Mouse (Mus musculus): ENCODE data around the gene Slc38a5. TPM values are rescaled to one million over a fixed set of nuclear protein-coding genes. Genes with fewer than 3 reads are reported as not detected.
A peak's percentile ranks its signal among the peaks of the same experiment; 100 is the strongest.
"Not testable (repeated sequence)": the region's sequence is repeated elsewhere in the genome, so short reads cannot be mapped to it uniquely, and the experiment has no call there.

Gene Slc38a5
- polyA plus RNA-seq, 1 experiment from 2014 or later, result 0.60 TPM

DNA sequence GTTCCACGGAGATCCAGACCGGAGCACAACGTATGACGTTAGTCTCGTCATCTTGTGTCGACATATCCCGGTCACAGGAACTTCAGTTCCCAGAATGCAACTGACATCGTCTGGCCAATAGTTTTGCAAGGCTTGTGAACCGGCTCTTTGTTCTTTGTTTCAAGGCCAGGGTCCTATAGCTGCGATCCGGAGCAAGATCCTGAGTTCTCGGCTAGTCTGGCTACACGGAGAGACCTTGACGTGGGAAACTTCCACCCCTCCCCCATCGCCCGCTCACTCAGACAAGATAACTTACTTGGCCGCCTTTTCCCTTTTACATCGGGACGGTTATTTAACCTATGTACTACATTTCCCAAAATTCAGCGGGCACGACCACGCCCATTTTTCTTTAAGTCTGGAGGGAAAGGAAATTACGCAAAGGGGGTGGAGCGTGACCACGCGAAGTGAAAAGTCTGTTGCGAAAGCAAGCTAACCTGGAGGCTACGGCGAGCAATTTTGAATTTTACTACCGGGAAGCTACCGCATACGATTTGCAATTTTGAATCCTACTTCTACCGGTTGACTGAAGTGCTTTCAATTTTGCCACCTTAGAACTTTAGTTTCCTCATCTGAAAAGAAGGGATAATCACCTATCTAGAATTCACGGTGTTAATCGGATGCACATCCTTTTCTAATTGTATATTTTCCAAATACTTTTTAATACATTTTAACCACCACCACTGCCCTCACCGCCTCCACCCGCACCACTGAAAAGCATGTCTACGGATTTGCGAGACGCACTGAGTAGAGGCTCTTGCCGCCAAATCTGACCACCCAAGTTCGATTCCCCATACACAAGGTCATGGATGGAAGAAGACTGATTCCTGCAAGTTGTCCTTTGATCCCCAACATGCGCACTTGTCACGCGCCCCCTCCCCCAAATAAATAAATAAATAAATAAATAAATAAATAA, 18.3 kb upstream of the Slc38a5 start, which contains the start of gene Ftsj1:
TSS of gene Ftsj1 (minus strand) at position 73 of the 952 bp plus-strand sequence.
- H3K4me2 ChIP-seq, result peak within 1 kb of the TSS; percentile 44
- ATAC-seq (ENCODE audit: insufficient number of reproducible peaks, low FRiP score, low TSS enrichment, low read depth), result peak; percentile 94
- no peaks in the 10 kb centered on the region for H3K9me3 ChIP-seq
- 14% methylated on average over 45 of the region's 45 CpGs for WGBS
- H3K4me3 ChIP-seq, result peak within 1 kb of the TSS; percentile 54
- H3K9ac ChIP-seq, result peak within 1 kb of the TSS; percentile 50
- 0 out of 2 replicates have a peak, but pooled peaks cover 3% of the 10 kb centered on the region for H3K4me1 ChIP-seq
- peak within 1 kb of the TSS; percentile 60; the same call in 1 of the 2 replicates for H3K27ac ChIP-seq
- no peaks in the 10 kb centered on the region for H3K36me3 ChIP-seq
- H3K27me3 ChIP-seq, result no peaks in the 10 kb centered on the region

DNA sequence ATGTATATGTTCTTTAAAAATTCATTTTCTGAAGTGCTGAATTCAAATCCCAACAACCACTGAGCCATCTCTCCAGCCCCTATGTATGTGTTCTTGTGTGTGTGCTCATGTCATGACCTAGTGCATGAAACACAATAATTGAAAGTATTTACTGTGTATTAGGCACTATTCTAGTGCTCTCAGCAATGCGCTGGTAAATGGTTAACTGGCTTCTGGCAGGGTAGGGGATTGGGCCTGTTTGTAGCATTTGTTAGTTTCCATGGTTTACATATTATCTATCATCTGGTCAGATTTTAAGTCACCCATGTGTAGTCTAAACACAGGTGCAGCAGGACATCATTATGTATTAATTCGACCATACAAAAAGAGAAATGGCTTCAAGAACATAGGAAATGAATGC, 17.2 kb upstream of the Slc38a5 start:
- ATAC-seq (ENCODE audit: insufficient number of reproducible peaks, low FRiP score, low TSS enrichment, low read depth), result no peak
- Histone ChIP-seq H3K9ac (no peak overlapping the region), H3K4me3 (no peak overlapping the region), H3K4me2 (no peak overlapping the region), H3K9me3 (no peaks in the 10 kb centered on the region), H3K4me1 (0 out of 2 replicates have a peak, but pooled peaks cover 3% of the 10 kb centered on the region), H3K27me3 (no peaks in the 10 kb centered on the region), H3K36me3 (no peaks in the 10 kb centered on the region), H3K27ac (no peak overlapping the region)
- WGBS, result 79% methylated on average over 2 of the region's 2 CpGs

DNA sequence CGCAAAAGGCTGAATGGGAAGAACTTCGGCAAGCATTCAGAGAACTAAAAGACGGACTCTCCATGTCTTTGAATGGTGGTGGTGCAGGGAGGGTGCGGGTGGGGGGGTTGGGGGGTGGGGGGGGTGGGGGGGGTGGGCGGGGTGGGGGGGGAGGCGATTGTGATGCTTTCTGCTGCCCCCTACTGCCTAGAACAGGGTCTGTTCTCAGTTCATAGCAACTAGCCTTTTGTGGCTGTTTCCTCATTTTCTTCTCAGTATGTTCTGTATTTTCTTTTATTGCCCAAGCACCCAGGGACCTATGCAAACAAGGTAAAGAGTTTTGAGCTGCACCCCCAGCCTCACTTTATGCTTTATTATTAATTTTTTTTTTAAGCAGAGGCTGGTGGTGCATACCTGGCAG, 15.1 kb upstream of the Slc38a5 start:
- Histone ChIP-seq H3K36me3 (no peaks in the 10 kb centered on the region), H3K4me1 (0 out of 2 replicates have a peak, but pooled peaks cover 3% of the 10 kb centered on the region), H3K9ac (no peak overlapping the region), H3K27me3 (no peaks in the 10 kb centered on the region), H3K4me2 (no peak overlapping the region), H3K9me3 (no peaks in the 10 kb centered on the region), H3K27ac (no peak overlapping the region), H3K4me3 (no peak overlapping the region)
- WGBS, result 32% methylated on average over 5 of the region's 6 CpGs
- ATAC-seq (ENCODE audit: insufficient number of reproducible peaks, low FRiP score, low TSS enrichment, low read depth), result no peak

DNA sequence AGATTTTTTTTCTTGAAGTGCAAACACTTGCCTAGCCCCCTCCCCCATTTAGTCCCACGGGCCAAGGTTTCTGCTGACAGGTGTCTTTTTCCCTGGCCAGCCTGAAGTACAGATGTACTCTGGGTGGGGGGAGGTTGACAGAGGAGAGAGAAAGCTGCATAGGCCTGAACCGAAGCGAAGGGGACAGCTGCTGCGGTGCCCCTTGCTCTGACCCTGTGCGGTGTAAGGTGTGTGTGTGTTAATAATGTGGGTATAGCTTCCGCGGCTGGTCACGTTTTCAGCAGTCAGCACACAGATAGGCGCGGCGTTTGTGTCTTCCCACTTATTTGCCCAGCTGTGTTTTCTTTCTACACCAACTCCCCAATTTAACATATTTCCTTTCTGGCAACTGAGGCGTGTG, 11.5 kb upstream of the Slc38a5 start:
- ATAC-seq (ENCODE audit: insufficient number of reproducible peaks, low FRiP score, low TSS enrichment, low read depth), result no peak
- no peak overlapping the region for H3K27ac ChIP-seq
- H3K4me3 ChIP-seq, result no peak overlapping the region
- WGBS, result 78% methylated on average over 12 of the region's 12 CpGs
- H3K4me2 ChIP-seq, result no peak overlapping the region
- no peaks in the 10 kb centered on the region for H3K36me3 ChIP-seq
- H3K4me1 ChIP-seq, result no peaks in the 10 kb centered on the region
- H3K27me3 ChIP-seq, result no peaks in the 10 kb centered on the region
- H3K9me3 ChIP-seq, result no peaks in the 10 kb centered on the region
- no peak overlapping the region for H3K9ac ChIP-seq

DNA sequence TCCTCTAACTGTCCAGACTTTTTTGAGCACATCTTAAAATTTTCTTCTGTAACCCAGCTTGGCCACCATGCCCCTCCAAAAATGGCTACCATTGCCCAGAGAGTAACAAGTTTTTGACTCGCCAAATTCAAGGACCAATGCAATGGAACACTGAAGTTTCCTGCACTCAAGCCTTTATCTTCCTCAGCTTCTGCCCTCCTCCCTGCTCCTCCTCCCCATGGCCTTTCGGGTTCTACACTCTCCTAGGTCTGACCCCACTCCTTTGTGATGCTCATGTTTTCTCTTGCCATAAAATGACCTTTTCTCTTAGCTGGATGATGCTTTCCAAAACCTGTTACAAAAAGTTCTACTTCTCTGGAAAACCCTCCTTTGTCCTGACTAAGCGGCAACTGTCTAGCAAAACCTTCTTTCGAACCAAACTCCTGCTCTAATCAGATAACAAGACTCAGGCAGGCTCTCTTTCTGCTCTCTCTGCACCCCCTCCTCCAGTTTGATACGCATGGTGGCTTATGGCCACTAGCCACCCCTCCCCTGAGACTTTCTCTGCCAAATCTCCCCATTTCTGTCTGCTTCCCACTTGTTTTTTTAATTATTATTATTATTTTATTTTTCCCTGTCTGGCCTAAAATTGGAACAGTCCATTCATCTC, 7.7 kb upstream of the Slc38a5 start:
- H3K4me1 ChIP-seq, result no peaks in the 10 kb centered on the region
- no peak overlapping the region for H3K4me2 ChIP-seq
- H3K9me3 ChIP-seq, result no peaks in the 10 kb centered on the region
- WGBS, result 80% methylated on average over 5 of the region's 5 CpGs
- no peak overlapping the region for H3K4me3 ChIP-seq
- no peaks in the 10 kb centered on the region for H3K36me3 ChIP-seq
- H3K9ac ChIP-seq, result no peak overlapping the region
- no peak overlapping the region for H3K27ac ChIP-seq
- H3K27me3 ChIP-seq, result no peaks in the 10 kb centered on the region
- ATAC-seq (ENCODE audit: insufficient number of reproducible peaks, low FRiP score, low TSS enrichment, low read depth), result no peak

DNA sequence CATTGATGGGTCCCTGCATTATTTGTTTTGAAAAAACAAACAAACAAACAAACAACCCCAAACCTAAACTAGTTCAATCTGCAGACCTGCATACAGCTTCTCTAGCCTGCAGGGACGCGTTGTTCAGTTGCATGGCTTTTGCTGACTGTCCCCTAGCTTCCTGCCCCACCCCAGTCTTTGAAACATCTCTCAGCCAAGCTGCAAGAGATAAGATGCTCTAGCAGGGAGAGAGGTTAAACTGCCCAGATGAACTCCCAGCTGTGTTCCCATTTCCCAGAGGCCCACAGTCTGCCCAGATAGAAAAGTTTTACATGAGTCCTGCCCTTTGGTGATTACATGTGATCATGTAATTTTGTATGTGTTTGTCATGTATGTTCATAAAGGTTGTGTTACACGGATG, 6.7 kb upstream of the Slc38a5 start:
- Histone ChIP-seq H3K9me3 (no peaks in the 10 kb centered on the region), H3K4me1 (no peaks in the 10 kb centered on the region), H3K4me2 (no peak overlapping the region), H3K36me3 (no peaks in the 10 kb centered on the region), H3K9ac (no peak overlapping the region), H3K27me3 (no peaks in the 10 kb centered on the region), H3K4me3 (no peak overlapping the region), H3K27ac (no peak overlapping the region)
- 73% methylated on average over 3 of the region's 3 CpGs for WGBS
- ATAC-seq (ENCODE audit: insufficient number of reproducible peaks, low FRiP score, low TSS enrichment, low read depth), result no peak

DNA sequence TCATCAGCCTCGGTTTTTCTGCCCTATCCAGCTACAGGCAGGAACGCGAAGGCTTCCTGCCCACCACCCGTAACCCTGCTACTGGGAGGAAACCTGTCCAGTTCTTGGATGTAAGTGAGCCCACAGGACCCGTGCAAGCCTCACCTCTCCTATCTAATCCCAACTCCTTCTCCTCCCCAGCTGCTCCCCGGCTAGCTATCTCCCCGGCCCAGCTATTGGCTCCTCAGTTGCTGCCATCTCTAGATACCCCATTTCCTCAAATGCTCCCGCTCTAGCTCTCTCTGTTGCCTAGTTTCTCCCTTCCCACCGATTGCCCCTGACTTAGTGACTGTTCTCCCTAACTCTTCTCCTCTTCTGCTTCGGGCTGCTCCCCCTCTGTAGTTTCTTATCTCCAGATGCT, 1.1 kb downstream of the Slc38a5 start:
- Histone ChIP-seq H3K4me1 (no peaks in the 10 kb centered on the region; the same call in 1 of the 2 replicates), H3K4me3 (no peak overlapping the region), H3K27me3 (no peaks in the 10 kb centered on the region), H3K27ac (no peak overlapping the region), H3K9ac (no peak overlapping the region), H3K36me3 (no peaks in the 10 kb centered on the region), H3K9me3 (no peaks in the 10 kb centered on the region), H3K4me2 (no peak overlapping the region)
- WGBS, result 28% methylated on average over 10 of the region's 10 CpGs
- no peak for ATAC-seq (ENCODE audit: insufficient number of reproducible peaks, low FRiP score, low TSS enrichment, low read depth)

DNA sequence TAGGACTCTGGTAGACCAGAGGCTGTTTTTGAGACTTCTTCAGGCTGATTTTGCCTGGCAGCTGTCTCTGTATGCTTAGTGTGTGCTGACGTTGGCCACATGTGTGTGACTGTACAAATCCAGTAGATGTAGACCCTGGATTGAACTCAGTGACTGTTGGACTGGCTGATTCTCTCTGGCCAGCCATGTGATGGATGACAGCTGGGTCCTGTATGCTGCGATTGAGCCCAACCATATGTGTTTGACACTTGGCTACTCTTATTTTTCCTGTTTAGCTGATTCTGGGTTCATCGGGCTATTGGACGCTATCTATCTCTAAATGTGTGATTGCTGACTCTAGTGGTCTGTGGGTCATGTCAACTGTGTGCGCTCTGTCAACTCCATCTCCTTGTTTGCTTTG, 3.1 kb downstream of the Slc38a5 start:
- no peak for ATAC-seq (ENCODE audit: insufficient number of reproducible peaks, low FRiP score, low TSS enrichment, low read depth)
- Histone ChIP-seq H3K9ac (no peak overlapping the region), H3K4me1 (no peaks in the 10 kb centered on the region; the same call in 1 of the 2 replicates), H3K4me3 (no peak overlapping the region), H3K36me3 (no peaks in the 10 kb centered on the region), H3K9me3 (no peaks in the 10 kb centered on the region), H3K4me2 (no peak overlapping the region), H3K27ac (no peak overlapping the region), H3K27me3 (no peaks in the 10 kb centered on the region)
- 96% methylated on average over 5 of the region's 5 CpGs for WGBS

DNA sequence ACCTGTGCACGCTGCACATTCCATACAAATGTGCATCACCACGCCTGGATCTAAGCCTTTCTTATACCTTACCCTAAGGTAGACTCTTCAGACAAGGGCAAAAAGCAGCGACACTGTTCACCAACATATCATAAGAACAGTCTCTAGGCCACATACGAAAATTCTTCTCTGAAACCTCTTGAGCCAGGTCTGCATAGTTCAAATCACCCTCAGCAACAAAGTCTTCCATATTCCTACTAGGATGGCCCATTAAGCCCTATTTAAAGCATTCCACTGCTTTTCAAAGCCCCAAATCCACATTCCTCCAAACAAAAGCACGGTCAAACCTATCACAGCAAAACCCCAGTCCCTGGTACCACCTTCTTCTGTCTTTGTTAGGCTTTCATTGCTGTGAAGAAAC, 17.7 kb downstream of the Slc38a5 start:
- no peaks in the 10 kb centered on the region for H3K9me3 ChIP-seq
- no peak for ATAC-seq (ENCODE audit: insufficient number of reproducible peaks, low FRiP score, low TSS enrichment, low read depth)
- 82% methylated on average over 5 of the region's 5 CpGs for WGBS
- H3K4me3 ChIP-seq, result no peak overlapping the region
- no peak overlapping the region for H3K27ac ChIP-seq
- no peaks in the 10 kb centered on the region for H3K4me1 ChIP-seq
- H3K9ac ChIP-seq, result no peak overlapping the region
- no peaks in the 10 kb centered on the region for H3K36me3 ChIP-seq
- H3K27me3 ChIP-seq, result no peaks in the 10 kb centered on the region
- H3K4me2 ChIP-seq, result no peak overlapping the region

DNA sequence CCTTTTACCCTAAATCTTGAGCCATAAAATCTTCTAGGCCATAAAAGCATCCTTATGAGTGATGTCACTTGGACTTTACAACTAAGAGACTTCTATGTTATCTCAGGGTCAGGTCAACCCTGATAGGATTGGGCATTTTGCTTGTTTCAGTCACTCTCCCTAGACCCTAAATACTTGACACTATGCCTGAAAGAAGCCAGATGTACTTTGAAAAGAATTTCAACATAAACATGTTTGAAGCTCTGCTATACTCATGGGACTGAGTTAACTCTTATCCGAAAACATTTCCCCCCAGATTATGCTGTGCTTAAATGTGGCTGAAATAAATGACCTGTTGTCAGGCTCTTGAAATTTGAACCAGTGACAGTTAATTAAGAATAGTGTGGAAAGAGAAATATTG, 38.4 kb downstream of the Slc38a5 start:
- Histone ChIP-seq H3K9ac (no peak overlapping the region), H3K4me1 (no peaks in the 10 kb centered on the region), H3K36me3 (no peaks in the 10 kb centered on the region), H3K4me3 (no peak overlapping the region), H3K27ac (no peak overlapping the region), H3K27me3 (no peaks in the 10 kb centered on the region), H3K4me2 (no peak overlapping the region), H3K9me3 (no peaks in the 10 kb centered on the region)
- WGBS, result 48% methylated on average over 1 of the region's 1 CpGs
- ATAC-seq (ENCODE audit: insufficient number of reproducible peaks, low FRiP score, low TSS enrichment, low read depth), result no peak

DNA sequence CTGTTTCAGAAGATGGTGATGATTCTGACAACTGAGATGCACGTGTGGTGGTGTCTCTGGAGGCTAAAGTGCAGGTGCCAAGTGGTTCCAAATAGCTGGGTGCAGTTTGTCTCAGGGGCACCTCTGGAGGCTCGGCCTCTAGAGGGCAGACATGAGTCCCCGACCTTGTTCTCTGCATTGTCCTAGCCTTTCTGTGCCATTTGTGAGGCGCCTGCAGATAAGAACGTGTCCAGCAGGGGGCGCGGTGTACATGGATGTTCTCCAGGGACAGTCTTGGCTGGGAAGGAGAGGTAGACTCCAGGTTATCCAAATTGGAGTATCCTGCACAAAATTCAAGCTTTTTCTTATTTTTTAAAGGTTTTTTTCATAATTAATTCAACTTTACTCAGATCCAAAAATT, 44.0 kb downstream of the Slc38a5 start:
- ATAC-seq (ENCODE audit: insufficient number of reproducible peaks, low FRiP score, low TSS enrichment, low read depth); H3K4me3 ChIP-seq; H3K27me3 ChIP-seq; H3K27ac ChIP-seq; H3K9me3 ChIP-seq; H3K4me1 ChIP-seq; H3K36me3 ChIP-seq; H3K4me2 ChIP-seq; H3K9ac ChIP-seq: not testable (repeated sequence)
- WGBS, result 9% methylated on average over 7 of the region's 7 CpGs

DNA sequence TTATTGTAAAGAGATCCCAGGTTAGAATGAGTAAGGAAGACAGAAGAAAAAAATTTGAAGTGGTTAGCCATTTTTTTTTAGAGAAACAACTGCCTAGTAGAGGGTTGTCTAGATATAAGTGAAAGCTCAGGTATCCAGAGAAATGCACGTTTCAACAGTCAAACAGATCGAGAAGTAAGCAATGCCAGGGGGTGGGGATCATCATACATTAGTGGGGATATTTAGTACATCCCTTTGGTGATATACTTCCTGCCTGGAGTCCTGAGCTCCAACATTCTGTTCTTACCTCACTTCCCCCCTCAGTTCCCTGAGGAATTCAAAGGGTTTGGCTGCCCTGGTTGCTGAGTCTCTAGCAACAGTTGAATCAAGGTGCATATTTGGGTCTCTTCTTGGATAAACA, 56.2 kb downstream of the Slc38a5 start, which contains the start of gene Ssxb10:
TSS of gene Ssxb10 (plus strand) at position 301 of the 400 bp plus-strand sequence.
- H3K27ac ChIP-seq, result no peak within 1 kb of the TSS
- H3K4me3 ChIP-seq, result no peak within 1 kb of the TSS
- no peaks in the 10 kb centered on the region for H3K4me1 ChIP-seq
- H3K9ac ChIP-seq, result no peak within 1 kb of the TSS
- WGBS, result 59% methylated on average over 2 of the region's 2 CpGs
- no peaks in the 10 kb centered on the region for H3K9me3 ChIP-seq
- no peak for ATAC-seq (ENCODE audit: insufficient number of reproducible peaks, low FRiP score, low TSS enrichment, low read depth)
- no peaks in the 10 kb centered on the region for H3K27me3 ChIP-seq
- H3K36me3 ChIP-seq, result no peaks in the 10 kb centered on the region
- H3K4me2 ChIP-seq, result no peak within 1 kb of the TSS
